Mouse (Mus musculus) heart, embryonic 14.5 days (tissue): ENCODE data around the gene Rhob. TPM values are rescaled to one million over a fixed set of nuclear protein-coding genes. Genes with fewer than 3 reads are reported as not detected.
A peak's percentile ranks its signal among the peaks of the same experiment; 100 is the strongest.

Experiments used
- ATAC-seq: fragments of 200-750 bp; cut with Nextera tagmentation; 2 replicates; pipeline ENCODE4 v1.8.0; 2017; ENCODE audit warnings: low read depth, moderate TSS enrichment; ENCODE audit not compliant: insufficient number of reproducible peaks, insufficient read depth, low FRiP score
- H3K27ac ChIP-seq, 2 experiments: fragments of 200-500 bp in 1 of 2; fragments of 300-500 bp in 1 of 2; sonication (generic) in 1 of 2; replicated peaks in 1 of 2; 2 replicates each; pipeline ENCODE4 v1.5.1; 2012 to 2014; ENCODE audit warnings: low read depth in 2 of 2, low read length in 2 of 2, control low read depth in 1 of 2, mild to moderate bottlenecking in 1 of 2, mixed read lengths in 1 of 2; ENCODE audit not compliant: control insufficient read depth in 1 of 2, insufficient read depth in 1 of 2
- H3K27me3 ChIP-seq: fragments of 300-500 bp; sonication (generic); 2 replicates; pipeline ENCODE4 v1.6.1; 2014; ENCODE audit warnings: mild to moderate bottlenecking, low read length, control low read depth; ENCODE audit not compliant: control insufficient read depth, insufficient read depth
- H3K36me3 ChIP-seq: fragments of 300-500 bp; sonication (generic); 2 replicates; pipeline ENCODE4 v1.6.1; 2014; ENCODE audit warnings: mild to moderate bottlenecking, control low read depth, low read length, mixed read lengths; ENCODE audit not compliant: control insufficient read depth, insufficient read depth
- H3K4me1 ChIP-seq, 2 experiments: fragments of 200-500 bp in 1 of 2; fragments of 300-500 bp in 1 of 2; sonication (generic) in 1 of 2; 2 replicates each; pipeline ENCODE4 v1.6.1; 2012 to 2014; ENCODE audit warnings: low read length in 2 of 2, control low read depth in 1 of 2, mixed read lengths in 1 of 2; ENCODE audit not compliant: control insufficient read depth in 2 of 2, insufficient read depth in 2 of 2
- H3K4me2 ChIP-seq: fragments of 300-500 bp; sonication (generic); 2 replicates; pipeline ENCODE4 v1.6.1; 2014; ENCODE audit warnings: mild to moderate bottlenecking, low read length
- H3K4me3 ChIP-seq, 2 experiments: fragments of 200-500 bp in 1 of 2; fragments of 300-500 bp in 1 of 2; sonication (generic) in 1 of 2; 2 replicates each; pipeline ENCODE4 v1.5.1; 2012 to 2014; ENCODE audit warnings: low read length in 2 of 2, mild to moderate bottlenecking in 2 of 2, control low read depth in 1 of 2, low read depth in 1 of 2, moderate library complexity in 1 of 2; ENCODE audit not compliant: control insufficient read depth in 1 of 2, insufficient read depth in 1 of 2
- H3K9ac ChIP-seq: fragments of 300-500 bp; sonication (generic); 2 replicates; pipeline ENCODE4 v1.6.1; 2014; ENCODE audit warnings: mild to moderate bottlenecking, low read length
- H3K9me3 ChIP-seq: fragments of 300-500 bp; sonication (generic); 2 replicates; pipeline ENCODE4 v1.6.1; 2016; ENCODE audit warnings: low read length, control low read depth; ENCODE audit not compliant: control insufficient read depth
- WGBS: fragments of 180-500 bp; shearing (Covaris S2); extraction: QIAGEN DNeasy Blood & Tissue Kit; methylation state at CpG from one replicate; pipeline ENCODE4 v1.1.7; 2014; 5-methylcytosine and 5-hydroxymethylcytosine counted together
- polyA plus RNA-seq: library from polyadenylated mRNA; unstranded; fragments of >200 nt; fragmentation: Nextera tagmentation; extraction: Ambion mirVana; gene quantifications from 2 replicates; pipeline ENCODE4 v1.2.1, GENCODE M21; 2014

Rhob gene
- polyA plus RNA-seq, 1 experiment from 2014 or later, result 56.1 TPM

- Histone ChIP-seq H3K4me3 (no peak overlapping the region), H3K9me3 (no peaks in the 10 kb centered on the region), H3K27ac (peak overlapping the region; percentile 82 to 92), H3K4me2 (peak overlapping the region; percentile 49), H3K4me1 (peaks cover 30 to 40% of the 10 kb centered on the region in 2 experiments), H3K27me3 (no peaks in the 10 kb centered on the region), H3K9ac (peak overlapping the region; percentile 39; the same call in 1 of the 2 replicates), H3K36me3 (no peaks in the 10 kb centered on the region)
- ATAC-seq, result peak; percentile 85
- WGBS, result 16% methylated on average over 11 of the region's 12 CpGs
Measured at GRCm38 (mm10) chr12:8521375-8522047, 21.7 kb upstream of the Rhob start.

GRCm38 (mm10) chr12:8519431-8520160 is 19.8 kb upstream of the Rhob start:
- peaks cover 30 to 40% of the 10 kb centered on the region in 2 experiments for H3K4me1 ChIP-seq
- H3K9ac ChIP-seq, result peak overlapping the region; percentile 35; the same call in 1 of the 2 replicates
- H3K27ac ChIP-seq, result peak overlapping the region; percentile 67 to 92
- 0 out of 2 replicates have a peak, but pooled peaks have one; percentile 33 for ATAC-seq
- H3K4me2 ChIP-seq, result no peak overlapping the region
- no peaks in the 10 kb centered on the region for H3K9me3 ChIP-seq
- H3K27me3 ChIP-seq, result no peaks in the 10 kb centered on the region
- H3K36me3 ChIP-seq, result no peaks in the 10 kb centered on the region
- H3K4me3 ChIP-seq, result no peak overlapping the region
- WGBS, result 41% methylated on average over 12 of the region's 12 CpGs

- no peak for ATAC-seq
- H3K4me2 ChIP-seq, result no peak overlapping the region
- H3K36me3 ChIP-seq, result no peaks in the 10 kb centered on the region
- peaks cover 8 to 26% of the 10 kb centered on the region in 2 experiments for H3K4me1 ChIP-seq
- H3K9me3 ChIP-seq, result no peaks in the 10 kb centered on the region
- 65% methylated on average over 18 of the region's 18 CpGs for WGBS
- no peak overlapping the region for H3K4me3 ChIP-seq
- no peaks in the 10 kb centered on the region for H3K27me3 ChIP-seq
- no peak overlapping the region for H3K9ac ChIP-seq
- no peak overlapping the region for H3K27ac ChIP-seq
Measured at GRCm38 (mm10) chr12:8511037-8511882, 11.5 kb upstream of the Rhob start.

GRCm38 (mm10) chr12:8510317-8510988 is 10.6 kb upstream of the Rhob start:
- Histone ChIP-seq H3K27ac (peak overlapping the region; percentile 82 to 85), H3K9ac (peak overlapping the region; percentile 18; the same call in 1 of the 2 replicates), H3K9me3 (no peaks in the 10 kb centered on the region), H3K4me3 (no peak overlapping the region), H3K27me3 (no peaks in the 10 kb centered on the region), H3K4me2 (no peak overlapping the region), H3K4me1 (peaks cover 8 to 26% of the 10 kb centered on the region in 2 experiments), H3K36me3 (no peaks in the 10 kb centered on the region)
- WGBS, result 46% methylated on average over 6 of the region's 6 CpGs
- no peak for ATAC-seq

GRCm38 (mm10) chr12:8509693-8510092 is 9.9 kb upstream of the Rhob start:
- Histone ChIP-seq H3K4me2 (0 out of 2 replicates have a peak overlapping the region, but pooled peaks have one; percentile 16), H3K36me3 (no peaks in the 10 kb centered on the region), H3K27me3 (no peaks in the 10 kb centered on the region), H3K4me3 (no peak overlapping the region), H3K27ac (peak overlapping the region; percentile 82 to 85), H3K9ac (peak overlapping the region; percentile 18; the same call in 1 of the 2 replicates), H3K4me1 (peaks cover 8 to 26% of the 10 kb centered on the region in 2 experiments), H3K9me3 (no peaks in the 10 kb centered on the region)
- ATAC-seq, result peak; percentile 65; the same call in 1 of the 2 replicates
- 19% methylated on average over 5 of the region's 5 CpGs for WGBS

- no peaks in the 10 kb centered on the region for H3K9me3 ChIP-seq
- H3K27ac ChIP-seq, result no peak overlapping the region
- no peak for ATAC-seq
- H3K36me3 ChIP-seq, result no peaks in the 10 kb centered on the region
- no peak overlapping the region for H3K4me2 ChIP-seq
- H3K4me1 ChIP-seq, result peaks cover 8 to 22% of the 10 kb centered on the region in 2 experiments
- H3K4me3 ChIP-seq, result no peak overlapping the region
- WGBS, result 75% methylated on average over 9 of the region's 9 CpGs
- no peaks in the 10 kb centered on the region for H3K27me3 ChIP-seq
- H3K9ac ChIP-seq, result no peak overlapping the region
Measured at GRCm38 (mm10) chr12:8506954-8507707, 7.3 kb upstream of the Rhob start.
